Mouse (Mus musculus) liver, embryonic 14.5 days (tissue): ENCODE data around the gene Rbl2. TPM values are rescaled to one million over a fixed set of nuclear protein-coding genes. Genes with fewer than 3 reads are reported as not detected.

Source experiments
- ATAC-seq: fragments of 200-750 bp; cut with Nextera tagmentation; 2 replicates; pipeline ENCODE4 v1.8.0; 2017; ENCODE audit warnings: moderate number of reproducible peaks, mild to moderate bottlenecking, moderate library complexity; ENCODE audit not compliant: insufficient read depth
- DNase-seq, 3 experiments: peaks; one replicate each; pipeline ENCODE4 v3.0.0-alpha.2; 2012 to 2013; ENCODE audit warnings: low read depth in 3 of 3, low spot score in 3 of 3
- H3K27ac ChIP-seq: fragments of 300-500 bp; sonication (generic); 2 replicates; pipeline ENCODE4 v1.5.1; 2014; ENCODE audit warnings: moderate library complexity, mild to moderate bottlenecking, control low read depth, inconsistent platforms
- H3K27me3 ChIP-seq: fragments of 300-500 bp; sonication (generic); 2 replicates; pipeline ENCODE4 v1.6.1; 2014; ENCODE audit warnings: mild to moderate bottlenecking, low read length, moderate library complexity; ENCODE audit not compliant: control insufficient read depth, insufficient read depth
- H3K36me3 ChIP-seq: fragments of 300-500 bp; sonication (generic); replicated peaks from 2 replicates; pipeline ENCODE4 v1.6.1; 2014; ENCODE audit warnings: low read depth; ENCODE audit not compliant: control insufficient read depth, insufficient read depth
- H3K4me1 ChIP-seq, 2 experiments: fragments of 200-500 bp in 1 of 2; fragments of 300-500 bp in 1 of 2; sonication (generic) in 1 of 2; replicated peaks; 2 replicates each; pipeline ENCODE4 v1.6.1; 2012 to 2014; ENCODE audit warnings: antibody characterized with exemption in 1 of 2, inconsistent platforms in 1 of 2, low read length in 1 of 2; ENCODE audit not compliant: control insufficient read depth in 2 of 2, insufficient read depth in 2 of 2
- H3K4me2 ChIP-seq: fragments of 300-500 bp; sonication (generic); 2 replicates; pipeline ENCODE4 v1.6.1; 2014; ENCODE audit warnings: low read depth, mild to moderate bottlenecking, control low read depth, moderate library complexity
- H3K4me3 ChIP-seq, 2 experiments: fragments of 200-500 bp in 1 of 2; fragments of 300-500 bp in 1 of 2; sonication (generic) in 1 of 2; 2 replicates each; pipeline ENCODE4 v1.5.1; 2012 to 2014; ENCODE audit warnings: low read depth in 2 of 2, low read length in 2 of 2, mild to moderate bottlenecking in 2 of 2, control low read depth in 1 of 2, inconsistent platforms in 1 of 2, moderate library complexity in 1 of 2; ENCODE audit not compliant: insufficient read depth in 1 of 2
- H3K9ac ChIP-seq: fragments of 300-500 bp; sonication (generic); replicated peaks from 2 replicates; pipeline ENCODE4 v1.6.1; 2014; ENCODE audit warnings: mild to moderate bottlenecking, control low read depth, moderate library complexity
- H3K9me3 ChIP-seq: fragments of 300-500 bp; sonication (generic); 2 replicates; pipeline ENCODE4 v1.6.1; 2016; ENCODE audit warnings: low read length, mixed read lengths; ENCODE audit not compliant: control insufficient read depth
- CTCF ChIP-seq: IDR thresholded peaks from 2 replicates; pipeline ENCODE4 v1.5.1; 2016; ENCODE audit warnings: antibody characterized with exemption, low read depth, control low read depth
- EP300 ChIP-seq: IDR thresholded peaks from 2 replicates; pipeline ENCODE4 v1.6.1; 2016; ENCODE audit warnings: antibody characterized with exemption, low read depth
- WGBS: fragments of 180-500 bp; shearing (Covaris S2); extraction: QIAGEN DNeasy Blood & Tissue Kit; methylation state at CpG from one replicate; pipeline ENCODE4 v1.1.7; 2014; ENCODE audit not compliant: insufficient replicate concordance; 5-methylcytosine and 5-hydroxymethylcytosine counted together
- polyA plus RNA-seq, 2 experiments: library from polyadenylated mRNA; depleted of rRNA in 1 of 2; stranded (reverse) in 1 of 2; unstranded in 1 of 2; fragments of >200 nt; fragmentation: Nextera tagmentation in 1 of 2; extraction: Ambion mirVana in 1 of 2; gene quantifications; 2 replicates each; pipeline versions ENCODE4 v1.2.1 to v1.2.3; 2012 to 2014

Rbl2 gene
- polyA plus RNA-seq, 2 experiments = 4.5 to 4.9 TPM

GRCm38 (mm10) chr8:91114428-91114827 is 44.6 kb downstream of the Rbl2 start:
- H3K4me3 ChIP-seq = no peak overlapping the region
- H3K4me2 ChIP-seq = no peak overlapping the region
- no peaks in the 10 kb centered on the region for H3K9me3 ChIP-seq
- no peaks in the 10 kb centered on the region for H3K27me3 ChIP-seq
- WGBS = 76% methylated on average over 5 of the region's 5 CpGs
- H3K36me3 ChIP-seq = peaks cover 4% of the 10 kb centered on the region; the same call in 1 of the 2 replicates
- no peak for TF ChIP-seq CTCF
- no peak for TF ChIP-seq EP300
- H3K27ac ChIP-seq = no peak overlapping the region
- no peak overlapping the region for H3K9ac ChIP-seq
- ATAC-seq = no peak
- H3K4me1 ChIP-seq = no peaks in the 10 kb centered on the region
- no peak for DNase-seq

- no peaks in the 10 kb centered on the region for H3K4me1 ChIP-seq
- peaks cover 4% of the 10 kb centered on the region; the same call in 1 of the 2 replicates for H3K36me3 ChIP-seq
- no peak for ATAC-seq
These were observed 45.1 kb downstream of the Rbl2 start for GRCm38 (mm10) chr8:91114910-91115309.

DNA sequence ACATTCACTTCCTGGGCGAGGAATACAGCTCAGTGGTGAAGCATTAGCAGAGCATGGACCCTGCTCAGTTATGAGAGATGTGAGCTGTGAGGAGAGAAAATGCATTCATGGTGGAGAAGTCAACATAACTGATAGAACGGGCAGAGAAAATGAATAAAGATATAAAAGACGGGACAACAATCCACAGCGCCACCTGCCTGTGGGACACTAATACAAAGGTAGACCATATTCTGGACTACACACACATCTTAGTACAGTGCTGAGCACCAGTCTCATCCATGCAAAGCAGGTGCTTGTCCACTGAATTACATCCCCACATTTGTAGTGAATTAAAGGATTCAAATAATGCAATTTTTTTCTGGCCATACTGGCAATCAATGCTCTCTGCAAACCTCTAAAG is 47.7 kb downstream of the Rbl2 start:
- no peak overlapping the region for H3K4me2 ChIP-seq
- no peak overlapping the region for H3K4me3 ChIP-seq
- H3K27ac ChIP-seq = no peak overlapping the region
- H3K27me3 ChIP-seq = no peaks in the 10 kb centered on the region
- DNase-seq (no peak), ATAC-seq (no peak)
- TF ChIP-seq EP300 (no peak), CTCF (peak; percentile 36; the same call in 1 of the 2 replicates)
- H3K9ac ChIP-seq = no peak overlapping the region
- H3K9me3 ChIP-seq = no peaks in the 10 kb centered on the region
- peaks cover 4% of the 10 kb centered on the region; the same call in 1 of the 2 replicates for H3K36me3 ChIP-seq
- no peaks in the 10 kb centered on the region for H3K4me1 ChIP-seq
- WGBS = 65% methylated on average over 4 of the region's 4 CpGs

More at GRCm38 (mm10) chr8:91114910-91115309, 45.1 kb downstream of the Rbl2 start:
- H3K27ac ChIP-seq = no peak overlapping the region
- 66% methylated on average over 11 of the region's 11 CpGs for WGBS
- TF ChIP-seq EP300 (no peak), CTCF (no peak)
- H3K4me2 ChIP-seq = no peak overlapping the region
- no peak for DNase-seq
- H3K27me3 ChIP-seq = no peaks in the 10 kb centered on the region
- no peak overlapping the region for H3K9ac ChIP-seq
- H3K9me3 ChIP-seq = no peaks in the 10 kb centered on the region
- H3K4me3 ChIP-seq = no peak overlapping the region

DNA sequence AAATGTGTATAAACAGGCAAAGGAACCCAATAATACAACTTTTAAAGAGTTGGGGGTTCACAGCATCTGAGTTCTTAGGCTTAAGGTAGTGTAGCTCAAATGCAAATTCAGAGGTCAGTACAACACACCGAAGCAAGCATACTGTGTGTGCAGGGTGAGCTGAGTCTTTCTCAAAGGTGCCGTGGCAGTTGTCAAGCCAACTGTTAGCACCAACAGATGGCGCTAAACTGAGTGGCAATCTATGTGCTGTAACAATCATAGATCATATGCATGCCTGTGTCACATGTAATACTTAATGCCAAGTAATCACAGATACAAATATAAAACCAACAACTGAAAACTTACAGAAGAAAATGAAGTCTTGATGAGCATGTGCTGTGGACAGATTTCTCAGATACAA is 48.3 kb downstream of the Rbl2 start:
- no peak overlapping the region for H3K4me2 ChIP-seq
- H3K9ac ChIP-seq = no peak overlapping the region
- 63% methylated on average over 3 of the region's 3 CpGs for WGBS
- peaks cover 7% of the 10 kb centered on the region for H3K36me3 ChIP-seq
- ATAC-seq (no peak), DNase-seq (no peak)
- TF ChIP-seq CTCF = peak; percentile 54
- no peak for TF ChIP-seq EP300
- no peak overlapping the region for H3K27ac ChIP-seq
- H3K4me1 ChIP-seq = no peaks in the 10 kb centered on the region
- H3K9me3 ChIP-seq = no peaks in the 10 kb centered on the region
- no peaks in the 10 kb centered on the region for H3K27me3 ChIP-seq
- H3K4me3 ChIP-seq = no peak overlapping the region

- Histone ChIP-seq H3K4me2 (no peak overlapping the region), H3K9me3 (no peaks in the 10 kb centered on the region), H3K36me3 (peaks cover 3% of the 10 kb centered on the region), H3K27me3 (no peaks in the 10 kb centered on the region), H3K4me3 (no peak overlapping the region), H3K9ac (no peak overlapping the region), H3K4me1 (no peaks in the 10 kb centered on the region), H3K27ac (no peak overlapping the region)
- 83% methylated on average over 5 of the region's 5 CpGs for WGBS
- no peak for DNase-seq
- TF ChIP-seq CTCF = no peak
- TF ChIP-seq EP300 = no peak
- ATAC-seq = no peak
These were observed 54.5 kb downstream of the Rbl2 start for GRCm38 (mm10) chr8:91124315-91124714.
